Mouse (Mus musculus) embryonic facial prominence, embryonic 11.5 days (tissue): ENCODE measurements around the gene Npm3. TPM values are rescaled to one million over a fixed set of nuclear protein-coding genes. Genes with fewer than 3 reads are reported as not detected.

Experiments
- ATAC-seq: fragments of 200-750 bp; cut with Nextera tagmentation; replicated peaks from 2 replicates; pipeline ENCODE4 v1.8.0; 2017; ENCODE audit warnings: low read depth; ENCODE audit not compliant: insufficient number of reproducible peaks, low FRiP score, low TSS enrichment
- DNase-seq: peaks from one replicate; pipeline ENCODE4 v3.0.0-alpha.2; 2015; ENCODE audit warnings: low spot score
- H3K27ac ChIP-seq: fragments of 300-500 bp; sonication (generic); replicated peaks from 2 replicates; pipeline ENCODE4 v1.5.1; 2014; ENCODE audit warnings: mild to moderate bottlenecking, low read depth, low read length, control low read depth
- H3K27me3 ChIP-seq: fragments of 300-500 bp; sonication (generic); 2 replicates; pipeline ENCODE4 v1.6.1; 2014; ENCODE audit warnings: mild to moderate bottlenecking, low read length, moderate library complexity, mixed read lengths; ENCODE audit not compliant: control insufficient read depth, insufficient read depth
- H3K36me3 ChIP-seq: fragments of 300-500 bp; sonication (generic); replicated peaks from 2 replicates; pipeline ENCODE4 v1.6.1; 2014; ENCODE audit warnings: low read depth, mild to moderate bottlenecking, low read length, moderate library complexity, mixed read lengths; ENCODE audit not compliant: control insufficient read depth, insufficient read depth
- H3K4me1 ChIP-seq: fragments of 300-500 bp; sonication (generic); 2 replicates; pipeline ENCODE4 v1.6.1; 2014; ENCODE audit warnings: low read length, mixed read lengths; ENCODE audit not compliant: control insufficient read depth, insufficient read depth
- H3K4me2 ChIP-seq: fragments of 300-500 bp; sonication (generic); 2 replicates; pipeline ENCODE4 v1.6.1; 2014; ENCODE audit warnings: low read depth, mild to moderate bottlenecking, control low read depth, low read length, moderate library complexity
- H3K4me3 ChIP-seq: fragments of 300-500 bp; sonication (generic); 2 replicates; pipeline ENCODE4 v1.5.1; 2014; ENCODE audit warnings: low read depth, low read length, control low read depth
- H3K9ac ChIP-seq: fragments of 300-500 bp; sonication (generic); replicated peaks from 2 replicates; pipeline ENCODE4 v1.6.1; 2014; ENCODE audit warnings: mild to moderate bottlenecking, control low read depth, low read length
- H3K9me3 ChIP-seq: fragments of 300-500 bp; sonication (generic); replicated peaks from 2 replicates; pipeline ENCODE4 v1.6.1; 2016; ENCODE audit warnings: mild to moderate bottlenecking, low read length, inconsistent platforms, mixed read lengths; ENCODE audit not compliant: control insufficient read depth
- WGBS: fragments of 180-500 bp; shearing (Covaris S2); extraction: QIAGEN DNeasy Blood & Tissue Kit; methylation state at CpG from one replicate; pipeline ENCODE4 v1.1.7; 2014; 5-methylcytosine and 5-hydroxymethylcytosine counted together
- polyA plus RNA-seq: library from polyadenylated mRNA; unstranded; fragments of >200 nt; fragmentation: Nextera tagmentation; extraction: Ambion mirVana; gene quantifications from 2 replicates; pipeline ENCODE4 v1.2.1, GENCODE M21; 2014

The Npm3 gene
- polyA plus RNA-seq, 1 experiment from 2014 or later = 15.2 TPM

- H3K9me3 ChIP-seq = no peaks in the 10 kb centered on the region
- WGBS = 71% methylated on average over 8 of the region's 8 CpGs
- DNase-seq (peak; percentile 9), ATAC-seq (no peak)
- no peaks in the 10 kb centered on the region for H3K4me1 ChIP-seq
- peak overlapping the region; percentile 56 for H3K4me2 ChIP-seq
- 0 out of 2 replicates have a peak, but pooled peaks cover 2% of the 10 kb centered on the region for H3K36me3 ChIP-seq
- H3K27me3 ChIP-seq = no peaks in the 10 kb centered on the region
- H3K9ac ChIP-seq = no peak overlapping the region
- no peak overlapping the region for H3K27ac ChIP-seq
- H3K4me3 ChIP-seq = peak overlapping the region; percentile 69
Observed at GRCm38 (mm10) chr19:45781676-45782075, 32.3 kb upstream of the Npm3 start.

- WGBS = 93% methylated on average over 13 of the region's 13 CpGs
- Histone ChIP-seq H3K9ac (no peak overlapping the region), H3K4me3 (no peak overlapping the region), H3K4me2 (no peak overlapping the region), H3K27me3 (no peaks in the 10 kb centered on the region), H3K27ac (no peak overlapping the region), H3K4me1 (no peaks in the 10 kb centered on the region), H3K36me3 (peaks cover 2% of the 10 kb centered on the region; the same call in 1 of the 2 replicates), H3K9me3 (no peaks in the 10 kb centered on the region)
- ATAC-seq = no peak
- DNase-seq = no peak
Observed at GRCm38 (mm10) chr19:45780350-45780915, 31.0 kb upstream of the Npm3 start.

- Histone ChIP-seq H3K4me2 (no peak overlapping the region), H3K27me3 (no peaks in the 10 kb centered on the region), H3K4me3 (no peak overlapping the region), H3K27ac (no peak overlapping the region), H3K9me3 (no peaks in the 10 kb centered on the region), H3K4me1 (no peaks in the 10 kb centered on the region), H3K36me3 (peaks cover 11% of the 10 kb centered on the region), H3K9ac (no peak overlapping the region)
- WGBS = 84% methylated on average over 2 of the region's 2 CpGs
- ATAC-seq (no peak), DNase-seq (no peak)
Observed at GRCm38 (mm10) chr19:45775486-45775885, 26.1 kb upstream of the Npm3 start.

- Histone ChIP-seq H3K36me3 (peaks cover 18% of the 10 kb centered on the region), H3K27me3 (no peaks in the 10 kb centered on the region), H3K4me1 (no peaks in the 10 kb centered on the region), H3K27ac (no peak overlapping the region), H3K9ac (no peak overlapping the region), H3K9me3 (no peaks in the 10 kb centered on the region), H3K4me2 (no peak overlapping the region), H3K4me3 (no peak overlapping the region)
- DNase-seq (no peak), ATAC-seq (no peak)
- WGBS = 91% methylated on average over 5 of the region's 5 CpGs
Observed at GRCm38 (mm10) chr19:45771501-45771900, 22.1 kb upstream of the Npm3 start.

- Histone ChIP-seq H3K4me3 (no peak overlapping the region), H3K27me3 (no peaks in the 10 kb centered on the region), H3K4me1 (no peaks in the 10 kb centered on the region), H3K27ac (no peak overlapping the region), H3K36me3 (peaks cover 22% of the 10 kb centered on the region), H3K4me2 (no peak overlapping the region), H3K9ac (no peak overlapping the region), H3K9me3 (no peaks in the 10 kb centered on the region)
- DNase-seq (no peak), ATAC-seq (no peak)
- WGBS = 92% methylated on average over 3 of the region's 3 CpGs
Observed at GRCm38 (mm10) chr19:45760810-45761209, 11.4 kb upstream of the Npm3 start.

GRCm38 (mm10) chr19:45758671-45759070 lies 9.3 kb upstream of the Npm3 start:
- H3K4me2 ChIP-seq = no peak overlapping the region
- WGBS = 95% methylated on average over 5 of the region's 5 CpGs
- H3K4me3 ChIP-seq = no peak overlapping the region
- no peak overlapping the region for H3K27ac ChIP-seq
- DNase-seq (no peak), ATAC-seq (no peak)
- peaks cover 19% of the 10 kb centered on the region for H3K36me3 ChIP-seq
- no peak overlapping the region for H3K9ac ChIP-seq
- H3K9me3 ChIP-seq = no peaks in the 10 kb centered on the region
- H3K27me3 ChIP-seq = no peaks in the 10 kb centered on the region
- H3K4me1 ChIP-seq = no peaks in the 10 kb centered on the region

- ATAC-seq = no peak
- WGBS = 89% methylated on average over 3 of the region's 3 CpGs
Observed at GRCm38 (mm10) chr19:45753551-45753950, 4.2 kb upstream of the Npm3 start.

GRCm38 (mm10) chr19:45751881-45752280 lies 2.5 kb upstream of the Npm3 start:
- ATAC-seq (no peak), DNase-seq (no peak)
- Histone ChIP-seq H3K36me3 (peaks cover 6% of the 10 kb centered on the region), H3K9me3 (no peaks in the 10 kb centered on the region), H3K4me1 (peaks cover 2% of the 10 kb centered on the region; the same call in 1 of the 2 replicates), H3K4me3 (no peak overlapping the region), H3K9ac (no peak overlapping the region), H3K27me3 (no peaks in the 10 kb centered on the region), H3K4me2 (no peak overlapping the region), H3K27ac (no peak overlapping the region)
- 90% methylated on average over 7 of the region's 7 CpGs for WGBS

More at GRCm38 (mm10) chr19:45753551-45753950, 4.2 kb upstream of the Npm3 start:
- Histone ChIP-seq H3K36me3 (peaks cover 8% of the 10 kb centered on the region), H3K9ac (no peak overlapping the region), H3K27me3 (no peaks in the 10 kb centered on the region), H3K4me1 (no peaks in the 10 kb centered on the region), H3K4me2 (no peak overlapping the region), H3K4me3 (no peak overlapping the region), H3K27ac (no peak overlapping the region), H3K9me3 (no peaks in the 10 kb centered on the region)
- no peak for DNase-seq
